Mouse (Mus musculus) megakaryocyte-erythroid progenitor cell, adult 5-6 weeks (primary cell): ENCODE results near the gene Pradc1. TPM values are rescaled to one million over a fixed set of nuclear protein-coding genes. Genes with fewer than 3 reads are reported as not detected.
"Not testable (repeated sequence)": the region's sequence is repeated elsewhere in the genome, so short reads cannot be mapped to it uniquely, and the experiment has no call there.

Source experiments
- ATAC-seq: replicated peaks from 2 replicates; pipeline ENCODE4 v1.8.0; 2016; ENCODE audit warnings: mild to moderate bottlenecking, inconsistent platforms; ENCODE audit not compliant: severe bottlenecking, poor library complexity, low FRiP score, low TSS enrichment
- total RNA-seq, 2 experiments: library from RNA; stranded (forward) in 1 of 2; stranded (reverse) in 1 of 2; fragments of 200-1000, 215-1000 nt in 1 of 2; fragments of >200 nt in 1 of 2; fragmentation: Nextera tagmentation in 1 of 2; gene quantifications; 2 replicates each; pipeline ENCODE4 v1.2.3; 2014 to 2017

The Pradc1 gene
- total RNA-seq, 2 experiments from 2014 or later: 15.3 to 38.3 TPM

- ATAC-seq: peak; percentile 17; the same call in 1 of the 2 replicates
Measured at GRCm38 (mm10) chr6:85452816-85453215, 1.0 kb upstream of the Pradc1 start.

GRCm38 (mm10) chr6:85452411-85452665 is 568 bp upstream of the Pradc1 start:
- no peak for ATAC-seq

GRCm38 (mm10) chr6:85450697-85451663 is 790 bp downstream of the Pradc1 start, which contains the start of gene Cct7:
Cct7 (plus strand) TSS chr6:85451514.
- ATAC-seq: peak; percentile 84

GRCm38 (mm10) chr6:85450140-85450539 is 1.6 kb downstream of the Pradc1 start:
- not testable (repeated sequence) for ATAC-seq

GRCm38 (mm10) chr6:85447351-85447750 is 4.4 kb downstream of the Pradc1 start:
- no peak for ATAC-seq

- no peak for ATAC-seq
Measured at GRCm38 (mm10) chr6:85445286-85445685, 6.5 kb downstream of the Pradc1 start.

- ATAC-seq: no peak
Measured at GRCm38 (mm10) chr6:85444266-85444965, 7.4 kb downstream of the Pradc1 start.

GRCm38 (mm10) chr6:85443488-85444233 is 8.1 kb downstream of the Pradc1 start:
- ATAC-seq: no peak

GRCm38 (mm10) chr6:85441142-85441541 is 10.6 kb downstream of the Pradc1 start:
- no peak for ATAC-seq

- no peak for ATAC-seq
Measured at GRCm38 (mm10) chr6:85436631-85437030, 15.1 kb downstream of the Pradc1 start.

- ATAC-seq: no peak
Measured at GRCm38 (mm10) chr6:85436204-85436603, 15.6 kb downstream of the Pradc1 start.

GRCm38 (mm10) chr6:85433865-85434264 is 17.9 kb downstream of the Pradc1 start:
- no peak for ATAC-seq

GRCm38 (mm10) chr6:85431842-85432431 is 19.8 kb downstream of the Pradc1 start, which contains the start of gene Smyd5:
Smyd5 (plus strand) TSS chr6:85431989.
- peak; percentile 93 for ATAC-seq

GRCm38 (mm10) chr6:85431274-85431841 is 20.4 kb downstream of the Pradc1 start:
- ATAC-seq: no peak

- ATAC-seq: peak; percentile 25; the same call in 1 of the 2 replicates
Measured at GRCm38 (mm10) chr6:85423836-85424379, 27.9 kb downstream of the Pradc1 start, which contains the start of gene Noto. Noto (plus strand) TSS chr6:85423886.

- ATAC-seq: no peak
Measured at GRCm38 (mm10) chr6:85419150-85419549, 32.6 kb downstream of the Pradc1 start.

- no peak for ATAC-seq
Measured at GRCm38 (mm10) chr6:85415829-85416228, 35.9 kb downstream of the Pradc1 start.

GRCm38 (mm10) chr6:85410771-85411273 is 40.9 kb downstream of the Pradc1 start:
- ATAC-seq: peak; percentile 88

- ATAC-seq: no peak
Measured at GRCm38 (mm10) chr6:85409003-85409402, 42.8 kb downstream of the Pradc1 start.
